Mouse (Mus musculus): Measurements from ENCODE around the gene Ccdc97.
A peak's percentile ranks its signal among the peaks of the same experiment; 100 is the strongest.
"Not testable (repeated sequence)": the region's sequence is repeated elsewhere in the genome, so short reads cannot be mapped to it uniquely, and the experiment has no call there.

Ccdc97 gene

DNA sequence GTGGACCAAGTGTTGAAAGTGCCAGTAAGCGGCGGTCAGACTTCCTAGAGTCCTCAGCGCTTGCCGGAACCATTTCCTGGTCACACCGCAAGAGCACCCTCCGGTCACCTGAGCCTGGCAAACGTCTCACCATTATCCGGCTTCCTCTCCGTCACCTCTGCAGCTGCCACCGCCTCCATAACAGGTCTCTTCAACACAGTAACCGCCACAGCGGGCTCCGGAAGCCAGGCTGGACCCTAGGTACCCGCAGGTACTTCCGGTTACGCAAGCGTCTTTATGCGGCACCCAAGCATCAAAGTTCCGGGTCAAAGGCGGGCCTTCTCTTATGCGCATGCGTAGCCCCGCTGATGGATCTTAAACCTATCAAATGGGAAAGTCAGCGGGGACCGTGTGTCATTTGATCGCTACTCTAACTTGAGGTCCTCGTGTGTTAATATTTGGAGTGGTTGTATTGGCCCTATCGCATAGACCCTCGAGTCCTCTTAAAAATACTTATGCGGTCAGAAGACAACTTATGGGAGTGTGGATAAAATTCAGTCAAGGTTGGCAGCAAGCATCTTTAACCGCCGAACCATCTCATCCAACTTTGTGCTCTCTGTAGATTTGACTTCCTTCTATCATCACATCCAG is at the start of gene Ccdc97:
Gene Ccdc97, minus strand, starts transcription at position 301 of the 630 bp plus-strand sequence.
- peak; percentile 93 to 94 for DNase-seq

DNA sequence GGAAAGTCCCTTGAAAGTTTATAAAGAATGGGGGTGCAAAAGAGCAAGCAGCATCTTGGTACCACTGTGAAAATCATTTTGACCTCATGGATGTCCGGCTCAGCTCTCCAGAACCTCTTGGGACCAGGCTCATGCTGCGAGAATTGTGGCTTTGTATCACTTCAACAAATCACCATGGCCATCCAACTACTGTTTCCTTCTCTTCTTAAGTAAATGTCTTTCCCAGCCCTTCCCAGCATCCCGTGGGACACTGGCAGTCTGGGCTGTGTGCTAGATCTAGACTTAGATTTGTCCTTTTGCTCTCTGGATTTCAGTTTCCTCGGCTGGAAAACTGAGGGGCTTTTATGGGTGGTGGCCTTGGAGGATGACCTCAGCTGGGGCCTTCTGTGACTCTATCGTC is 49.3 kb upstream of the Ccdc97 start:
- no peak for DNase-seq

DNA sequence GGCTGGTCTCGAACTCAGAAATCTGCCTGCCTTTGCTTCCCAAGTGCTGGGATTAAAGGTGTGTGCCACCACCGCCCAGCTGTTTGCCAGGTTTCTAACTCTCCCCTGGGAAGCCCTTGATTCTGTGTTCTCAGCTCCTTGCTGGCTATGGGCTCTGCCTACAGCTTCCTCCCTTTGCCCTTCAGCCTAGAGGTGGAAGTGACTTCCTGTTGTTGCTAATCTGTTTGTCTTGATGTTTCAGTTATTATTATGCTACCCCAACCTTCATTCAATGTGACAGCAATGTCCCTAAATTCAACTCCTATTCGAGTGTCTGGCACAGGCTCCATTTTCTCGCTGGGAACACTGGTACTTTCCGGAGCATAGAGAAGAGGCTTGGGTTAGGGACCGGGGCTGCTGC is 47.2 kb upstream of the Ccdc97 start:
- DNase-seq = no peak

DNA sequence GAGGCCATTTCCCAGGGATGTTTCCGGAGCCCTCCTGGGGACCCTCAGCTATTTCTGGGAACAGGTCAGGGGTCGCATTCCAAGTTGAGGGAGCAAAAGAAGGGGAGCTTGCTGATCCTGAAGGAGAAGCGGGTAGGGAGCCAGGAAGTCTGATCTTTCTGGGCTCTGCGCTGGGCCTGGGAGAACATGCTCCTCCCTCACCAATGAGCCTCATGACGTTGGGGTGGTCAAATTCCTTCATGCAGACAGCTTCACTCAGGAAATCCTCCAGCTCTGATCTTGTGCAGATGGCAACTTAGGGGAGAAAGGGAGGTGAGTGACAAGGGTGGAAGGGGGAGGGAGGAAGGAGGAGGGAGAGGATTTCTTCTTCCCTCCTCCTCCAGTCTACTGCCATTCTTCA is 45.3 kb upstream of the Ccdc97 start:
- no peak for DNase-seq

DNA sequence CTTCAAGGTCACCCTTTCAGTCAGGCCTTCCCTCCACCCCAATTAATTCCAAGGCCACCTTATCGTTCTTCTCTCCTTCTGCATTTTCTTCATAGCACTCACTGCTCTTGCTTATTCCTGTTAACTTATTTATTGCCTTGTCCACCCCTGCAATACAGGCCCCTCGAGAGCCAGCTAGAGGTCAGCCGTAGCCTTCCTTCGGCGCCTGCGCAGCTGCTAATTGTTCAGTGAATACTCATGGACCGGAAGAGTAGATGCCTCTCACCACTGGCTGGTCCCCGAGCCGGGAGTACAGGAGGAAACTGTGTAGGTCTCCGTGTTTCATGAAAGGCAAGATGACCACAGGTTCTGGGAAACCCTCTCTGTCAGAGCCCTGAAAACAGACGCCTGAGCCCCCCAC is 44.8 kb upstream of the Ccdc97 start:
- peak in 1 of 2 experiments; percentile 47 for DNase-seq

DNA sequence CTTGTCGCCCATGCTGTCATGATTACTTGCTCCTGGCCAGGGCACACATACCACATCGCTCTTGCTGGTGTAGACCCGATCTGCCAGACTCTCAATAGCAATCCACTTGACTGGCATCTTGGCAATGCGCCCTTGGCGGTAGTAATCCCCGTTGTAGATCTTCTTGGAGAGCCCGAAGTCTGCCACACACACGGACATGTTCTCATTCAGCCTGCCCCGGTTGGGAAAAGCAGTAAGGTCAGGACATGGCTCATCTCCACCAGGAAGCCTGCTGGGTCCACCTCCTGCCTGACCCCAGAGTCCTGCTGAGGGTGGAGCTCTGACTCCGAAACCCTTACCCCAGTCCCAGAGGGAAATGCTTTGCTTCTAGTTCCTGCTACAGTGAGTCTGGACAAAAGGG is 42.5 kb upstream of the Ccdc97 start:
- DNase-seq = peak; percentile 47 to 64

DNA sequence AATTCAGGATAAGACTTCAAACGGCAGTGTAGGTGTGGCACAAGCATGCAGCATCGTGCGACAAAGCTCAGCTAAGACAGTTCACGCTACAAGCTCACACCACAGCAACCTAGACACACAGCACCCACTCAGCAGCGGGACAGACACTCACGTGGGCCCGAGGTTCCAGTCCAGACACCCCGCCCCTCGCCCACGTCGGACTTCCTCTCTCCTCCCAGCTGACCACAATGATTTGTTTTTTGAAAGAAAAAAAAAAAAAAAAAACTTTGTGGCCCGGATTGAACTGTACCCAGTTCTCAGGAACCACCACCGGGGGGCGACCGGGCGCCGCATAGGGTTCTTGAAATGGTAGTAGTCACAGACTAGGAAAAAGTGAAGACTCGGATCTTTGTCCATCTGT is 37.1 kb upstream of the Ccdc97 start:
- peak; percentile 94 to 95 for DNase-seq

DNA sequence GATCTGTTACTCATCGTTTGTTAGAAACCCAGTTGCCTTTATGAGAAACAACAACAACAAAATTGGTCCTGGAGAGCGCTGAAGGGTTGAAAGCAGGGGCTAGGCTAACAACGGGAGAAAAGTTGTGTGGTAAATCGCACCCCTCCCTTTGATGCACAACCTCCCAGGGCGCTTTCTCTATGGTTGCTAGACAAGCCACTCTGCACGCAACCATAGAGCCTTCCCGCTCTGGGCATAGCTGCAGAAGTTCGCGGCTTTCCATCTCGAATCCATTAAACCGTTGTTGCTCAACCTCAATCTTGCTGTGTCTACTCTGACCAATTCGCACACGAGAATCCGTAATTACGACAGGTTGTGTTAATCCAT is 36.6 kb upstream of the Ccdc97 start:
- DNase-seq = peak; percentile 69 to 75

DNA sequence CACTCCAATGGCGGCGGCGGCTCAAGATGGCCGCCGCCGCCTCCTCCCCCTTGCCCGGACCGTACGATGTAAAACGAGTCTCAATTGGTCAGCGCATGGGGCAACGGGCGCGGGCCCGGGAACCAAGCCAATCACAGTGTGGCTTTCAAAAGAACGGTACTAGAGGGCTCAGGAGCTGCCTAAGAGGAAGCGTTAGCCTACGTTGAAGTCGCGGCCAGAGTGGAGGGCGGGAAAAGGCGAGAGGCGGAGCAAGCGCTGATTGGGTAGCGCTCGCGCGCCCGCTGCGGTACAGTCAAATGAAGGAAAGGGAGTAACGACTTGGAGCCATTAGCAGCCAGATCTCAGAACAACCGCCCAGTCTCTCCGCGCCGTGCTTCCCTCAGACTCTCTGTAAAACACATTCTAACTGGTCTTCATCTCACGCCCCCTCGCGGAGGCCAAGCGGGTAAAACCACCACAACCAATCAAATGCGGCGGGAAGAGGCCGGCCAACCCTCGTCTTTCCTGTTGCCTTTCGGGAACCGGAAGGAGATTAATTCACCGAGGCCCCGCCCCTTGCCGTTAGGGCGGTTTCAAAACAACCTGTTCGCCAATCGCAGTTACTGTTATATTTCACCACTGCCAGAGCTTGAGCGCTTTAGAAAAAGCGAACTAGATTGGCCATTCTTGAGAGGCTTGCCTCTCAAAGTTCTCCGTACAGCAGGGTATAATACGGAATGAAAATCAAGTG is 36.0 kb upstream of the Ccdc97 start, which contains the start of gene Hnrnpul1:
Gene Hnrnpul1, minus strand, starts transcription at position 20 of the 730 bp plus-strand sequence.
- peak; percentile 99 for DNase-seq

DNA sequence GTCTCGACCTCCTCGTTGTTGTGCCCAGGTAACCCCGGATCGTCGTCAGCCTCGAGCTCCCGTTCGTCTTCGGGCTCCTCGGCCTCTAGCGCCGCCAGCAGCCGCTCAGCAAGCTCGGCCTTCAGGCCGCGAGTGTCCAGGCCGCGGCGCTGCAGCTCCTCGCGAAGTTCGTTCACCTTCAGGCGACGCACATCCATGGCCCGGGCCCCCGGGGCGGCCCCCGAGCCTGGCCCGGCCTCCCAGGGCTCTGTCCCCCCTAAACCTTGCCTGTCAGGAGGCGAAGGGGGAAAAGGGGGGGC is 35.5 kb upstream of the Ccdc97 start:
- no peak for DNase-seq

DNA sequence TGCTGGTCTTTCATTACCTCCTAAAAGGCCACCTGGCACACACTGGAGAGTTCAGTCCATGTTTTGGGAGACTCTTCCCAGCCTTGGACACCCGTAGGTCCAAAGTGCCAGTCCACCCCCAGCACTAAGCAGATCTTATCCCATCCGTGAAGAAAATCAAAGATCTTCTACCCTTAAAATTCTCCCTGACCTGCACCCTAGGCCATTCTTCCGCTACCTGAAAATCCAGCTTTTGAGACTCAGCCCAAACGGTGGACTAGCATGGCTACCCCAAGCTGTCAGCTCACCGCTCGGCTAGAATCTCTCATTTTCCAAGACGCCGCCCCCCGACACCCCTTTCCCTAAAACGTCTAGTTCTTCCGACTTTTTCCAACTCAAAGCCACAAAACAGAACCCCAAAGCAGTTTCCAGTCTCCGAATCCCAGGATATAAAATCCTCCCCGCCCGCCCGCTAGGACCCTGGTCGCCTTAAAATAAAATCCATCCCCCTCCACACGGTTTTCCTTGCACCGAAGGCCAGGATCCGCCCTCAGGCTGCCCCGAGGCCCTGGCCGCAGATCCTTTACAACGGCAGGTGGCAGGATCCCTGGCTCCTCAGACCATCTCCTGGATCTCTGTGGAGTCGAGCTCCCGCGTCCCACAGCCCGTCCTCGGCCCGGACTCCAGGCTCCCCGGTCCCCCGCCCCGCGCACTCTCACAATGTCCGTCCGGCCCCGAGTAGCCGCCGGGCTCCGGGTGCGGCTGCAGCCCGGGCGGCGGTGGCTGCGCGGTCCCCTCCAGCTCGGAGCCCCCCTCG is 35.0 kb upstream of the Ccdc97 start:
- no peak for DNase-seq

DNA sequence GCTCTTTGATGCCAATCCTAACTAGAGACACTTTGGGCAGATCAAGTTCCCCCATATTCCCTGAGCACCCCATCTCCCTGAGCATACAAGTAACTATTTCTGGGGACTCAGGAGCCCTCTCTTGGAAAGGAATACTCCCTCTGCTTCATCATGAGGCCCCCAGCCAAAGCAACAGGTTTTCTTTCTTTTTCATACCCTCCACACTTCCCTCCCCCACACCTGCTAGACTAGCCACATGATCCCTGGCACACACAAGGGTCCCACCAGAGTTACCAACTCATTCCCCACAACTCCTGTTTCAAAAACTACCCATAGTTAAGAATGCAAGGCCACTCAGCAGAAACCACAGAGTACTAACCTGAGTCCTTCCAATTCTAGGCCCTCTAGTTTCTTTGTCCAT is 34.2 kb upstream of the Ccdc97 start:
- DNase-seq = no peak

DNA sequence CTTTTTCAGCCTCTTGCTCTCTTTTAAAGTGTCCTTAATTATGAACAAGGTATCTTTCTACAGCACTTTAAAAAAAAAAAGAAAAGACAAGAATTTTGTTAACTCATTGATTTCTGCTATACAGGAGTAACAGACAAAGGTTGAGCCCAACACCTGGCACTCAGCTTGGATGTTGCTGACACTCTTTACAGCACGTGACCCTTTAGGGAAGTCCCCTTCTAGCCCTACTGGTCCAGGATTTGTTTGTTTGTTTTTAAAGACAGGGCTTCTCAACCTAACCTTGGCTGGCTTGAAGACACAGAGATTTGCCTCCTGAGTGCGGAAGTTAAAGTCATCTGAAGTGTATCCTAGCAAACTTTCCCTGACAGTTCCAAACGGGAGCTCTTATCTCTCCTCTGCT is 28.0 kb upstream of the Ccdc97 start:
- DNase-seq = no peak

DNA sequence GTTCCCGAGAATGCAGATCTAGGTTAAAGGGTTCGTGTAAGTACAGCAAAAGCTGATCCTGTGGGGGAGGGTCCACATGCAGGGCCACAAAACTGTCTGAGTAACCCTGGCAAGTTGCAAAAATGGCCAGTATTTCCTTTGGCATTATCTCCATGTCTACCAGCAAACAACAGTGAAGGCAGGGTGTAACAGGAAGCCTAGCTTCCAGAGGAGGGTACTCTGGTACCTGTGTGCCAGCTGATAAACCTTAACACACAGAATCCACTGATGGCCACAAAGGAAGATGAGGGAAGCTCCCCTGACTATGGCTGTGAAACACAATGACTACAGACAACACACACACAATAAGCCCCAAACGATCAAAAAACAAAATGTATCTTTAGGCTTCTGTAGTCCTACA is 19.4 kb upstream of the Ccdc97 start:
- DNase-seq = no peak

DNA sequence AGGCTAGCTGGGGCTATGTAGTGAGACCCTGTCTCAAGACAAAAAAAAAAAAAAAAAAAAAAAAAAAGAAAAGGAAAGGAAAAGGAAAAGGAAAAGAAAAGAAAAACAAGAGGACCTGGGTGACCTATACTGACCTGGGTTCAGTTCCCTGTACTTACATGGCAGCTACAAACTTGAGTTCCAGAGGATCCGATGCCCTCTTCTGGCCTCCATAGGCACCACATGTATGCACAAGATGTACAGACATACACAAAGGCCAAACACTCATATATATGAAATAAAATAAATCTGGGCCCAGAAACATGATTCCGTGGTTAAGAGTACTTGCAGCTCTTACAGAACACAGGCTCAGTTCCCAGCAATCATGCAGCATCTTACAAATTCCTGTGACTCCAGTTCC is 18.0 kb upstream of the Ccdc97 start:
- DNase-seq = no peak

DNA sequence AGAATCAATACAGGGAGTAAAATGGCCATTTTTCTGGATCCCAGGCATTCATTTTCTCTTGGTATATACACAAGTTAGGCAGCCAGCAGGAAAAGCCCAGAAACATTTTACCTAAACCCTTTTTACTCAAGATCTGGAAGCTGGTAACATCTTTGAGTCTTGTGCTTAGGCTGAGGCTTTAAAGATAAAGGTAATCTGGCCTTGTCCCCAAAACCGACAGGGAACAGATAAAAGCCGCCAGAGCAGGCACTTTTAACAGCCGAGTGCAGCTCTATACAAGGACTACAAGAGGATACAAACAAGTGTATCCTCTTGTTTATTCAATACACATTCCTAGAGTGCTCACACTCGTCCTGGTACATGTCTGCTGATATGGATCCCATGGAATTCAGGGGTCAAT is 16.1 kb upstream of the Ccdc97 start:
- no peak for DNase-seq

DNA sequence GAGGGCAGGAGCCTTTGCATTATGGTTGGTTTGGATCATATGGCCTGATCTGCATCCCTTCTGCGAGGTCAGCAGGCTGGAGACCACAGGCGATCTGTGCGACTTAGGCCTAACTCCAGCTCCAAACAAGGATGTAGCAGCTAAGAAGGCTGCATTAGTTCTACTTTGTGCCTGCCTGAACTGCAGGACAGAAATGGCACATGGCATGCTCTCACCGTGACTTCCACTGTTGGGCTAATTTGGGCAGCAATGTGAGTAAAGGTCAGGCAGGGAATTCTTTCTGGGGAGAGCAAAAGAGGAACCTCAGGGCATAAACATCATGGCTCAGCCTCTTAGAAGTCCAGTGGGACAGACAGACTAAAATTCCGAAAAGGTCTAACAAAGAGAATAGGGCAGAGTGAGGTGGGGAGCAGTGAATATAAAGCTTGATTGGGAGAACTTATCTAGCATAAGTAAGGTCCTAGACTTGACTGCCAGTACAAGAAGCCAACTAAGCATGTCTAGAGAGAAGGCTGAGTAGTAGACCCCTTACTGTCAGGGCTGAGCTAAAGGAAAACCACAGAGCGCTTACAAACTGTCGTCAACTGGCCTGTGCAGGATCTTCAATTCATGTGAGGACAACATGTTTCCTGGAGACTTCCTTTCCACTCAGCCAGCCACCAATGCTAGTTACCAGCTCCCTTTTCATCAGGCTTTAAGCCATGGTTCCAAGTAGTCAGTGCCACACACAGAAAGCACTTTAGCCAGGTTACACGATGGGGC is 12.6 kb upstream of the Ccdc97 start:
- no peak for DNase-seq

DNA sequence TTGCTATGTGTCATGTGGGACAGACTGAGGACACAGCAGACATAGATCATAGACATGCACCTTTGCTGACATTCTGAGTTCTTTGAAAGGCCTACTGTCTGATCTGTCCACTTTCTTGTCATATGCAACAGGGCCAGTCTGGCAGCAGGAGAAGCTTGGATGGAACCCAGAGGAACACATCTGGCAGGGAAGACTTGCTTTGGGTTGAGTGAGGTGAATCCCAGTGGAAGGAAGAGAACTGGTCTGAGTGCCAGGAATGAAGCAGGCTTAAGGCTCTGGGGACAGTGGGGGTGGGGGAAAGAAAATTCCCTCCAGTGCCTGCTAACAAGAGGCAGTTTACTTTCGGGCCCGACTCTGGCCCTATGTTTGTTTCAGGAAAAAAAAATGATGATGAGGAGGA is 11.0 kb upstream of the Ccdc97 start:
- DNase-seq = no peak

DNA sequence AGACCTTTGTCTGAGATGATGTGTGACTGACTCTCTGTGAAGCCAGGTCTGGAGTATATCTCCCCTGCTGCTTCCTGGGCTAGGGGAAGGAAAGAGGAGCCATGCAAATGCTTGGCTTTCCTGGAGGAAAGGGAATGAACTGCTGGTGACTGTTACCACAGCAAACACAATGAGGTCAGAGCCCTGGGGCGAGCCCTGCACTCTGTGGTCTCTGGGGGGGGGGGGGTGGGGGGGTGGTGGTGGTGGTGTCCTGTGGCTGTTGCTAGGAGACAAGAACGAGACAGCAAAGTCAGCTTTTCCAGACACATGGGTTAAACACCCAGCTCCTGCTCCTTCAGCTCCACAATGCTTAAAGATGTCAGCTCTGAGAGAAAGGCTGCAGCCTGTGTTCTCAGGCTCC is 10.5 kb upstream of the Ccdc97 start:
- DNase-seq = no peak

DNA sequence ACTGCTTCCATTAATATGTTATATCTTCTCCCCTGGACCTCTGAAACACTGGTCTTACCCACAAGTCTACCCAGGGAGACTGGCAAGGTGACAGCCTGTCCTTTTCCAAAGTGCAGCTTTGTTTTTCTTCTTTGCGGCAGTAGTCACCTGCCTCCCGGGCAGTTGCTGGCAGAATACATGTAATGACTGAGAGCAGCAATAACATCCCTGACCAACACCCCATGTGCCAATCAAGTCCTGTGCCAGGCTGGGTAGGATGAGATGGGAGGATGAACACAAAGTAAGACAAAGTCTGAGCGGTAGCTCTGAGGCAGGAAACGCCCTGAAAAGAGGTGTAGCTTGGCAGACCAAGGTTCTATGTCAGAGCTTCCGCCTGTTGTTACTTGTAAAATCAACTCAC is 8.9 kb upstream of the Ccdc97 start:
- no peak for DNase-seq

DNA sequence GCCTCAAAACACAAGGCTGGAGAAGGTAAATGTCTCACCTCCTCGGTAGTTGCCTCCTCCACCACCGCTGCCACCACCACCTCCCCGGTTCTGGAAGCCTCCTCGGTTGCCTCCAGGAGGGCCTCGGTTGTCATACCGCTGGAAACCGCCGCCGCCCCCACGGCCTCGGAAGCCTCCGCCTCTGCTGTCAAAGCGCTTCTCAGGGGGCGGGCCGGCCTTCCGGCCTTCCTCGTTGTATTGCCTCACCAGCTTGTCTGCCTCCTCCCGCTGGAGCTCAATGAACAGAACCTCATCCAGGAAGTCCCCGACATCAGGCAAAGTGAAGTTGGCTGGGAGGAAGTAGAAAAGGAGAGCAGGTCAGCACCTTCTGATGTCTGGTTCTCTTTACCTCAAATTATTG is 7.0 kb upstream of the Ccdc97 start:
- DNase-seq = no peak

DNA sequence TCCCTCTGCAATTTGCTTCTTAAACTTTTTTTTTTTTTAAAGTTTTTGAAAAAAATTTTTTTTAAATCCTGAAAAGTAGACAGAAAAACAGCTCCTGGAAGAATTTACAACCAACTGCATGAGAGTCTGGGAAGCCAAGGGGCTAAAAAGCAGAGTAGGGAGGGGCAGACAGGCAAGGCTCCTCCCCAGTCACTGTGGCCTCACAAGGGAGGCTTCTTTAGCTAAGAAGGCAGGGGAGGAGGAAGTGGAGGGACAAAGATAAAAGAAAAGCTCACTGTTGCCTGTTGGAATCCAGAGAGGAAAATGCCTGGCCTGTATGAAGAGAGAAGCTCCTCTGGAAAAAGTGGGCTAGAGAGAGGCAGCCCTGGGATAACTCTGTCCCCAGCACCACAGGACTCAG is 2.9 kb upstream of the Ccdc97 start:
- not testable (repeated sequence) for DNase-seq

DNA sequence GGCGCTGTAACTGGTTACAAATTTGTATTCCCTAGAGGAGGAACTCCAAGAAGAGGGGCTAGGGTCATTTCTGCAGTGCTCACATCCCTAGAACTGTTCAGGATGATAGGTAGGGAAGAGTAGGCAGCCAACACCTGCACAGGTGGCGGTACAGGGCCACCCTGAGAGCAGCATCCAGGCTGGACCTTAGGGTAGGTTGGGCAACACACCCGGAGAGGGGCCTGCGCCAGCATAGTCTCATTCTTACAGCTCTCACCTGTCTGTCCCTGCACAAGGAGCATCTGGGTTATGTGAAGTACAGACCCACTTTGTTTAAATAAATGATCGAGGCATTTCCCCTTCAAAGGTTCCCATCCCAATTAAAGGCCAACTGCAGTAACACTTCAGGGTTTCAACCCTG is 1.9 kb upstream of the Ccdc97 start:
- no peak for DNase-seq

Data from lung, postnatal 4 days (tissue).